Mouse (Mus musculus): Measurements from ENCODE around the gene Pex14. TPM values are rescaled to one million over a fixed set of nuclear protein-coding genes. Genes with fewer than 3 reads are reported as not detected.

Pex14 gene
- total and polyA plus RNA-seq, 2 experiments = 35.6 to 58.2 TPM

GRCm38 (mm10) chr4:148960011-148960410 lies 139.7 kb downstream of the Pex14 start:
- H3K79me2 ChIP-seq (ENCODE audit: control insufficient read depth, insufficient read depth, low read length) = no peaks in the 10 kb centered on the region
- DNase-seq (ENCODE audit: extremely low read depth, low read depth, low spot score) = no peak
- WGBS = 91% methylated on average over 12 of the region's 12 CpGs
- H3K9ac ChIP-seq (ENCODE audit: low read depth, low read length) = no peak overlapping the region
- H3K4me3 ChIP-seq (ENCODE audit: insufficient read depth, low read depth, low read length) = no peak overlapping the region
- no peaks in the 10 kb centered on the region for H3K27me3 ChIP-seq (ENCODE audit: control insufficient read depth, insufficient read depth, low read length)
- H3K4me1 ChIP-seq (ENCODE audit: control insufficient read depth, insufficient read depth, low read length) = no peaks in the 10 kb centered on the region
- TF ChIP-seq CTCF (IDR thresholded peaks at IDR 0.05; ENCODE audit: low read depth, low read length) (no peak), POLR2A (IDR thresholded peaks at IDR 0.05; ENCODE audit: extremely low read depth, insufficient read depth, low read length) (no peak)
- no peak overlapping the region for H3K27ac ChIP-seq (replicated peaks; ENCODE audit: insufficient read depth, low read depth, low read length)
- H3K36me3 ChIP-seq (ENCODE audit: control insufficient read depth, insufficient read depth, low read length) = peaks cover 6% of the 10 kb centered on the region; the same call in 1 of the 2 replicates

GRCm38 (mm10) chr4:148955131-148955813 lies 144.4 kb downstream of the Pex14 start:
- Histone ChIP-seq H3K4me3 (ENCODE audit: insufficient read depth, low read depth, low read length) (no peak overlapping the region), H3K27ac (replicated peaks; ENCODE audit: insufficient read depth, low read depth, low read length) (no peak overlapping the region), H3K4me1 (ENCODE audit: control insufficient read depth, insufficient read depth, low read length) (no peaks in the 10 kb centered on the region), H3K36me3 (ENCODE audit: control insufficient read depth, insufficient read depth, low read length) (no peaks in the 10 kb centered on the region), H3K79me2 (ENCODE audit: control insufficient read depth, insufficient read depth, low read length) (no peaks in the 10 kb centered on the region), H3K9ac (ENCODE audit: low read depth, low read length) (no peak overlapping the region), H3K27me3 (ENCODE audit: control insufficient read depth, insufficient read depth, low read length) (peaks cover 4% of the 10 kb centered on the region)
- peak; percentile 26 for DNase-seq (ENCODE audit: extremely low read depth, low read depth, low spot score)
- TF ChIP-seq CTCF (IDR thresholded peaks at IDR 0.05; ENCODE audit: low read depth, low read length) (no peak), POLR2A (IDR thresholded peaks at IDR 0.05; ENCODE audit: extremely low read depth, insufficient read depth, low read length) (no peak)
- 65% methylated on average over 14 of the region's 14 CpGs for WGBS

GRCm38 (mm10) chr4:148952328-148953222 lies 147.1 kb downstream of the Pex14 start:
- no peak overlapping the region for H3K4me3 ChIP-seq (ENCODE audit: insufficient read depth, low read depth, low read length)

GRCm38 (mm10) chr4:148951821-148952291 lies 147.8 kb downstream of the Pex14 start:
- no peak overlapping the region for H3K9ac ChIP-seq (ENCODE audit: low read depth, low read length)
- no peaks in the 10 kb centered on the region for H3K79me2 ChIP-seq (ENCODE audit: control insufficient read depth, insufficient read depth, low read length)
- no peak overlapping the region for H3K27ac ChIP-seq (replicated peaks; ENCODE audit: insufficient read depth, low read depth, low read length)
- DNase-seq (ENCODE audit: extremely low read depth, low read depth, low spot score) = no peak
- H3K36me3 ChIP-seq (ENCODE audit: control insufficient read depth, insufficient read depth, low read length) = no peaks in the 10 kb centered on the region
- H3K4me3 ChIP-seq (ENCODE audit: insufficient read depth, low read depth, low read length) = no peak overlapping the region
- TF ChIP-seq CTCF (IDR thresholded peaks at IDR 0.05; ENCODE audit: low read depth, low read length) (no peak), POLR2A (IDR thresholded peaks at IDR 0.05; ENCODE audit: extremely low read depth, insufficient read depth, low read length) (no peak)
- peaks cover 4% of the 10 kb centered on the region for H3K27me3 ChIP-seq (ENCODE audit: control insufficient read depth, insufficient read depth, low read length)
- 10% methylated on average over 41 of the region's 44 CpGs for WGBS
- no peaks in the 10 kb centered on the region for H3K4me1 ChIP-seq (ENCODE audit: control insufficient read depth, insufficient read depth, low read length)

More at GRCm38 (mm10) chr4:148952328-148953222, 147.1 kb downstream of the Pex14 start:
- no peaks in the 10 kb centered on the region for H3K4me1 ChIP-seq (ENCODE audit: control insufficient read depth, insufficient read depth, low read length)
- no peaks in the 10 kb centered on the region for H3K36me3 ChIP-seq (ENCODE audit: control insufficient read depth, insufficient read depth, low read length)
- H3K79me2 ChIP-seq (ENCODE audit: control insufficient read depth, insufficient read depth, low read length) = no peaks in the 10 kb centered on the region
- DNase-seq (ENCODE audit: extremely low read depth, low read depth, low spot score) = no peak
- H3K27ac ChIP-seq (replicated peaks; ENCODE audit: insufficient read depth, low read depth, low read length) = no peak overlapping the region
- WGBS = 18% methylated on average over 67 of the region's 69 CpGs
- TF ChIP-seq CTCF (IDR thresholded peaks at IDR 0.05; ENCODE audit: low read depth, low read length) (no peak), POLR2A (IDR thresholded peaks at IDR 0.05; ENCODE audit: extremely low read depth, insufficient read depth, low read length) (no peak)
- no peak overlapping the region for H3K9ac ChIP-seq (ENCODE audit: low read depth, low read length)
- peaks cover 4% of the 10 kb centered on the region for H3K27me3 ChIP-seq (ENCODE audit: control insufficient read depth, insufficient read depth, low read length)

- Histone ChIP-seq H3K4me3 (ENCODE audit: insufficient read depth, low read depth, low read length) (no peak overlapping the region), H3K4me1 (ENCODE audit: control insufficient read depth, insufficient read depth, low read length) (no peaks in the 10 kb centered on the region), H3K79me2 (ENCODE audit: control insufficient read depth, insufficient read depth, low read length) (no peaks in the 10 kb centered on the region), H3K36me3 (ENCODE audit: control insufficient read depth, insufficient read depth, low read length) (no peaks in the 10 kb centered on the region), H3K27ac (replicated peaks; ENCODE audit: insufficient read depth, low read depth, low read length) (no peak overlapping the region), H3K27me3 (ENCODE audit: control insufficient read depth, insufficient read depth, low read length) (peaks cover 4% of the 10 kb centered on the region), H3K9ac (ENCODE audit: low read depth, low read length) (no peak overlapping the region)
- 57% methylated on average over 25 of the region's 25 CpGs for WGBS
- no peak for TF ChIP-seq CTCF (IDR thresholded peaks at IDR 0.05; ENCODE audit: low read depth, low read length)
- TF ChIP-seq POLR2A (IDR thresholded peaks at IDR 0.05; ENCODE audit: extremely low read depth, insufficient read depth, low read length) = no peak
- DNase-seq (ENCODE audit: extremely low read depth, low read depth, low spot score) = no peak
Observed at GRCm38 (mm10) chr4:148950932-148951650, 148.6 kb downstream of the Pex14 start.

Measured in liver, adult 2 months (tissue).